Mouse (Mus musculus) neural tube, embryonic 13.5 days (tissue): ENCODE measurements around the gene Gpr26. TPM values are rescaled to one million over a fixed set of nuclear protein-coding genes. Genes with fewer than 3 reads are reported as not detected.

Source experiments
- ATAC-seq: fragments of 200-750 bp; cut with Nextera tagmentation; 2 replicates; pipeline ENCODE4 v1.8.0; 2017; ENCODE audit warnings: low read depth, mild to moderate bottlenecking, moderate TSS enrichment, moderate library complexity
- H3K27ac ChIP-seq: fragments of 300-500 bp; sonication (generic); replicated peaks from 2 replicates; pipeline ENCODE4 v1.5.1; 2015; ENCODE audit warnings: moderate library complexity, mild to moderate bottlenecking, inconsistent platforms
- H3K27me3 ChIP-seq: fragments of 300-500 bp; sonication (generic); 2 replicates; pipeline ENCODE4 v1.6.1; 2015; ENCODE audit warnings: mild to moderate bottlenecking, inconsistent platforms
- H3K36me3 ChIP-seq: fragments of 300-500 bp; sonication (generic); 2 replicates; pipeline ENCODE4 v1.6.1; 2015; ENCODE audit warnings: mild to moderate bottlenecking, inconsistent platforms
- H3K4me1 ChIP-seq: fragments of 300-500 bp; sonication (generic); replicated peaks from 2 replicates; pipeline ENCODE4 v1.6.1; 2015; ENCODE audit warnings: inconsistent platforms
- H3K4me2 ChIP-seq: fragments of 300-500 bp; sonication (generic); 2 replicates; pipeline ENCODE4 v1.6.1; 2015; ENCODE audit warnings: inconsistent platforms, mild to moderate bottlenecking, moderate library complexity
- H3K4me3 ChIP-seq: fragments of 300-500 bp; sonication (generic); 2 replicates; pipeline ENCODE4 v1.5.1; 2015; ENCODE audit warnings: mild to moderate bottlenecking, inconsistent platforms
- H3K9ac ChIP-seq: fragments of 300-500 bp; sonication (generic); 2 replicates; pipeline ENCODE4 v1.6.1; 2015; ENCODE audit warnings: moderate library complexity, mild to moderate bottlenecking, inconsistent platforms
- H3K9me3 ChIP-seq: fragments of 300-500 bp; sonication (generic); 2 replicates; pipeline ENCODE4 v1.6.1; 2016; ENCODE audit warnings: inconsistent platforms
- WGBS: fragments of 180-500 bp; shearing (Covaris S2); methylation state at CpG from one replicate; pipeline ENCODE4 v1.1.7; 2015; 5-methylcytosine and 5-hydroxymethylcytosine counted together
- polyA plus RNA-seq: library from polyadenylated mRNA; unstranded; fragments of >200 nt; fragmentation: Nextera tagmentation; extraction: Ambion mirVana; gene quantifications from 2 replicates; pipeline ENCODE4 v1.2.1, GENCODE M21; 2015

The Gpr26 gene
- polyA plus RNA-seq, 1 experiment from 2014 or later = 1.6 TPM

- WGBS = 4% methylated on average over 6 of the region's 6 CpGs
- no peaks in the 10 kb centered on the region for H3K27me3 ChIP-seq
- no peak overlapping the region for H3K9ac ChIP-seq
- no peaks in the 10 kb centered on the region for H3K9me3 ChIP-seq
- no peak for ATAC-seq
- no peak overlapping the region for H3K4me2 ChIP-seq
- H3K27ac ChIP-seq = no peak overlapping the region
- peaks cover 16% of the 10 kb centered on the region for H3K4me1 ChIP-seq
- H3K4me3 ChIP-seq = no peak overlapping the region
- H3K36me3 ChIP-seq = no peaks in the 10 kb centered on the region
Observed at GRCm38 (mm10) chr7:132031940-132032531, 65.8 kb downstream of the Gpr26 start.

Other genes starting within 250 kb of the Gpr26 start
- 1.1 TPM in 2 replicates for gene Cpxm2, start 188.3 kb downstream of the Gpr26 start, polyA plus RNA-seq